Mouse (Mus musculus) left cerebral cortex, postnatal 25 days (tissue): ENCODE measurements around the gene Commd6. TPM values are rescaled to one million over a fixed set of nuclear protein-coding genes. Genes with fewer than 3 reads are reported as not detected.

Experiments used
- total RNA-seq, 2 experiments: library from RNA; stranded (reverse); gene quantifications; 2 replicates each; pipeline ENCODE4 v1.2.3; 2021

Commd6 gene
- total RNA-seq, 2 experiments from 2014 or later = 62.6 to 65.7 TPM

Other genes with a start within 250 kb of the Commd6 start
- 10 to 100 TPM in 1 of 2 experiments, 1 to 10 TPM in 1; 7.2 to 10.4 TPM for gene Tbc1d4, start 31.5 kb downstream of the Commd6 start, total RNA-seq
- 10 to 100 TPM; 44.6 to 49.1 TPM for gene Uchl3, start 13.3 kb upstream of the Commd6 start, total RNA-seq
- gene Gm9922, start 89.1 kb upstream of the Commd6 start, total RNA-seq = not detected
- gene Lmo7, start 89.3 kb upstream of the Commd6 start, total RNA-seq = 100 to 1,000 TPM in 1 of 2 experiments, 10 to 100 TPM in 1; 91.0 to 115 TPM